Mouse (Mus musculus): Measurements from ENCODE around the gene Col6a6. TPM values are rescaled to one million over a fixed set of nuclear protein-coding genes. Genes with fewer than 3 reads are reported as not detected.
A peak's percentile ranks its signal among the peaks of the same experiment; 100 is the strongest.

Gene Col6a6
- polyA plus RNA-seq (2012; rRNA removed): 0.79 and 0.82 TPM in 2 replicates

GRCm38 (mm10) chr9:105827791-105828385, at the start of gene Col6a6:
Gene Col6a6 (minus strand): TSS chr9:105828160.
- Histone ChIP-seq H3K36me3 (ENCODE audit: control insufficient read depth, insufficient read depth, low read length) (no peaks in the 10 kb centered on the region), H3K27ac (ENCODE audit: control insufficient read depth, insufficient read depth, low read length) (no peak within 1 kb of the TSS), H3K27me3 (ENCODE audit: control insufficient read depth, insufficient read depth, low read length) (no peaks in the 10 kb centered on the region), H3K4me3 (ENCODE audit: control insufficient read depth, insufficient read depth, low read length) (no peak within 1 kb of the TSS), H3K4me1 (replicated peaks; ENCODE audit: control insufficient read depth, insufficient read depth, low read length) (no peaks in the 10 kb centered on the region)
- DNase-seq: no peak
- 36% methylated on average over 20 of the region's 20 CpGs for WGBS
- TF ChIP-seq CTCF (IDR thresholded peaks at IDR 0.05; ENCODE audit: borderline replicate concordance, control insufficient read depth, extremely low read depth, insufficient read depth, low read length, poor library complexity) (no peak), POLR2A (IDR thresholded peaks at IDR 0.05; ENCODE audit: control insufficient read depth, extremely low read depth, insufficient read depth, low read length, poor library complexity) (no peak)

GRCm38 (mm10) chr9:105876124-105876523, 48.2 kb upstream of the Col6a6 start:
- H3K4me1 ChIP-seq (replicated peaks; ENCODE audit: control insufficient read depth, insufficient read depth, low read length): no peaks in the 10 kb centered on the region
- TF ChIP-seq CTCF (IDR thresholded peaks at IDR 0.05; ENCODE audit: borderline replicate concordance, control insufficient read depth, extremely low read depth, insufficient read depth, low read length, poor library complexity): no peak
- TF ChIP-seq POLR2A (IDR thresholded peaks at IDR 0.05; ENCODE audit: control insufficient read depth, extremely low read depth, insufficient read depth, low read length, poor library complexity): no peak
- H3K36me3 ChIP-seq (ENCODE audit: control insufficient read depth, insufficient read depth, low read length): no peaks in the 10 kb centered on the region
- WGBS: 89% methylated on average over 4 of the region's 4 CpGs
- H3K27me3 ChIP-seq (ENCODE audit: control insufficient read depth, insufficient read depth, low read length): no peaks in the 10 kb centered on the region
- DNase-seq: no peak
- no peak overlapping the region for H3K27ac ChIP-seq (ENCODE audit: control insufficient read depth, insufficient read depth, low read length)
- H3K4me3 ChIP-seq (ENCODE audit: control insufficient read depth, insufficient read depth, low read length): no peak overlapping the region

GRCm38 (mm10) chr9:105871643-105872042, 43.7 kb upstream of the Col6a6 start:
- no peaks in the 10 kb centered on the region for H3K27me3 ChIP-seq (ENCODE audit: control insufficient read depth, insufficient read depth, low read length)
- H3K4me3 ChIP-seq (ENCODE audit: control insufficient read depth, insufficient read depth, low read length): no peak overlapping the region
- WGBS: 87% methylated on average over 14 of the region's 14 CpGs
- H3K36me3 ChIP-seq (ENCODE audit: control insufficient read depth, insufficient read depth, low read length): no peaks in the 10 kb centered on the region
- DNase-seq: no peak
- no peaks in the 10 kb centered on the region for H3K4me1 ChIP-seq (replicated peaks; ENCODE audit: control insufficient read depth, insufficient read depth, low read length)
- no peak overlapping the region for H3K27ac ChIP-seq (ENCODE audit: control insufficient read depth, insufficient read depth, low read length)
- TF ChIP-seq CTCF (IDR thresholded peaks at IDR 0.05; ENCODE audit: borderline replicate concordance, control insufficient read depth, extremely low read depth, insufficient read depth, low read length, poor library complexity) (no peak), POLR2A (IDR thresholded peaks at IDR 0.05; ENCODE audit: control insufficient read depth, extremely low read depth, insufficient read depth, low read length, poor library complexity) (no peak)

- WGBS: 17% methylated on average over 6 of the region's 6 CpGs
- H3K36me3 ChIP-seq (ENCODE audit: control insufficient read depth, insufficient read depth, low read length): no peaks in the 10 kb centered on the region
These were observed 29.8 kb upstream of the Col6a6 start for GRCm38 (mm10) chr9:105857773-105858172.

GRCm38 (mm10) chr9:105852778-105853065, 24.8 kb upstream of the Col6a6 start:
- H3K27me3 ChIP-seq (ENCODE audit: control insufficient read depth, insufficient read depth, low read length): no peaks in the 10 kb centered on the region
- no peaks in the 10 kb centered on the region for H3K4me1 ChIP-seq (replicated peaks; ENCODE audit: control insufficient read depth, insufficient read depth, low read length)
- TF ChIP-seq CTCF (IDR thresholded peaks at IDR 0.05; ENCODE audit: borderline replicate concordance, control insufficient read depth, extremely low read depth, insufficient read depth, low read length, poor library complexity) (no peak), POLR2A (IDR thresholded peaks at IDR 0.05; ENCODE audit: control insufficient read depth, extremely low read depth, insufficient read depth, low read length, poor library complexity) (no peak)
- H3K27ac ChIP-seq (ENCODE audit: control insufficient read depth, insufficient read depth, low read length): no peak overlapping the region
- H3K4me3 ChIP-seq (ENCODE audit: control insufficient read depth, insufficient read depth, low read length): no peak overlapping the region
- no peaks in the 10 kb centered on the region for H3K36me3 ChIP-seq (ENCODE audit: control insufficient read depth, insufficient read depth, low read length)
- DNase-seq: no peak
- 78% methylated on average over 1 of the region's 1 CpGs for WGBS

More at GRCm38 (mm10) chr9:105857773-105858172, 29.8 kb upstream of the Col6a6 start:
- no peak for TF ChIP-seq CTCF (IDR thresholded peaks at IDR 0.05; ENCODE audit: borderline replicate concordance, control insufficient read depth, extremely low read depth, insufficient read depth, low read length, poor library complexity)
- no peak for TF ChIP-seq POLR2A (IDR thresholded peaks at IDR 0.05; ENCODE audit: control insufficient read depth, extremely low read depth, insufficient read depth, low read length, poor library complexity)
- Histone ChIP-seq H3K4me1 (replicated peaks; ENCODE audit: control insufficient read depth, insufficient read depth, low read length) (no peaks in the 10 kb centered on the region), H3K27ac (ENCODE audit: control insufficient read depth, insufficient read depth, low read length) (no peak overlapping the region), H3K27me3 (ENCODE audit: control insufficient read depth, insufficient read depth, low read length) (no peaks in the 10 kb centered on the region), H3K4me3 (ENCODE audit: control insufficient read depth, insufficient read depth, low read length) (no peak overlapping the region)
- DNase-seq: peak; percentile 40

GRCm38 (mm10) chr9:105852015-105852777, 24.2 kb upstream of the Col6a6 start:
- no peak overlapping the region for H3K4me3 ChIP-seq (ENCODE audit: control insufficient read depth, insufficient read depth, low read length)
- H3K27ac ChIP-seq (ENCODE audit: control insufficient read depth, insufficient read depth, low read length): no peak overlapping the region
- no peaks in the 10 kb centered on the region for H3K27me3 ChIP-seq (ENCODE audit: control insufficient read depth, insufficient read depth, low read length)
- 81% methylated on average over 14 of the region's 14 CpGs for WGBS
- DNase-seq: no peak
- H3K36me3 ChIP-seq (ENCODE audit: control insufficient read depth, insufficient read depth, low read length): no peaks in the 10 kb centered on the region
- no peaks in the 10 kb centered on the region for H3K4me1 ChIP-seq (replicated peaks; ENCODE audit: control insufficient read depth, insufficient read depth, low read length)
- TF ChIP-seq CTCF (IDR thresholded peaks at IDR 0.05; ENCODE audit: borderline replicate concordance, control insufficient read depth, extremely low read depth, insufficient read depth, low read length, poor library complexity) (no peak), POLR2A (IDR thresholded peaks at IDR 0.05; ENCODE audit: control insufficient read depth, extremely low read depth, insufficient read depth, low read length, poor library complexity) (no peak)

All from thymus, adult 2 months (tissue).